Mouse (Mus musculus): ENCODE data around the gene Fopnl.

The Fopnl gene

DNA sequence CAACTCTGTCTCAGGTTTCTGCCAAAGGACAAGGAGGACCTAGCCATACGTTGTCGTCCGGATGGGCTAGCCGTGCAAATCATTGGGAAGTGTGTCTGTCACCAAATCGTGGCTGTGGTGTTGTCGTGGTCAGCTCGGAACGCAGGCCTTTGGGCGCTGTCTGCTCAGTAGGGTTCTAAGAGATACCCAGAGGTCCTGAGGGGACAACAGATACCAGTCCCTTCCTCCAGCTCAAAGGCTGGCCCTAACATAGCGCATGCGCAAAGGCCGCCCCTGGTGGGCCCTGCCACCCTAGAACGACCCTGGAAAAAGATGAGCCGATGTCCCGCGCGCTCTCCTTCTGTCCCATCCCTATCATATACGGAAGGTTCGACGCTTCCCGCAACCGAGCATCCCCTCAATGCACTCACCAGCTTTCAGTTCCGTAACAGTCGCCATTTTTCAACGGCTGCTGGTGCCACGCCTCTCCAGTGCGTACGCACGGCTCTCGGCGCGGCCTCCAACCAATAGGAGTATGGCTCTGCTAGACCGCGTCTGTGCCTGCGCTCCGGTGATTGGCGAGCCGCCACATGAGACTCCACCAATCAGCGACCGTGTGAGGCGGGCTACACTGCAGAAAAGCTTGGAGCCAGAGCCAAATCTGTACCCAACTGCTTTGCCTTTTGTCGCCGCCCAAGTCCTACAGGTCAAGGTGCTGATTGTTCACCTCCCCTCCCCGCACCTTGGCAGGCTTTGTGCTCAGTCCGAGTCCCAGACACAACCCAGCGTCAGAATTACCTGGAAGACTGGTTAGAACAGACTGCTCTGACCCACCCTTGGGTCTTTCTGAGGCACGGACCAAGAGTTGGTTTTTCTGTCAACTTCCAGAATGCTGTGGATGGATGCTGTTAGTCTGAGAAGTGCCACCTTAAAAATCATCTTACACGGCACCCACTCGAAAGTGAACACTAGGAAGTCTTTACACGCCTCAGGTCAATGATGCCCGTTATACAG, at the start of gene Fopnl:
Gene Fopnl (minus strand): TSS at position 522 of the 993 bp plus-strand sequence.
- peak; percentile 97 to 98 for DNase-seq (ENCODE audit: low spot score in 2 of 2)

DNA sequence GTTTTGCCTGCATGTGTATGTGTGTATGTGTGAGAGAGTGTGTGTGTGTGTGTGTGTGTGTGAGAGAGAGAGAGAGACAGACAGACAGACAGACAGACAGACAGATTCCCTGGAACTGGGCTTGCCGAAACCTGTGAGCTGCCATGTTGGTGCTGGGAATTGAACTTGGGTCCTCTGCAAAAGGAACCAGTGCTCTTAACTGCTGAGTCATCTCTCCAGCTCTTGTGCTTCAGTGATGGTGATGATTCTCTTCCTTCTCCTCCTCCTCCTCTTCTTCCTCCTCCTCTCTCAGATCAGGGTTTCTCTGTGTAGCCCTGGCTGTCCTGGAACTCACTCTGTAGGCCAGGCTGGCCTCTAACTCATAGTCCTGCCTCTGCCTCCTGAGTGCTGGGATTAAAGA, 48.8 kb upstream of the Fopnl start:
- DNase-seq (ENCODE audit: low spot score in 2 of 2), result no peak

DNA sequence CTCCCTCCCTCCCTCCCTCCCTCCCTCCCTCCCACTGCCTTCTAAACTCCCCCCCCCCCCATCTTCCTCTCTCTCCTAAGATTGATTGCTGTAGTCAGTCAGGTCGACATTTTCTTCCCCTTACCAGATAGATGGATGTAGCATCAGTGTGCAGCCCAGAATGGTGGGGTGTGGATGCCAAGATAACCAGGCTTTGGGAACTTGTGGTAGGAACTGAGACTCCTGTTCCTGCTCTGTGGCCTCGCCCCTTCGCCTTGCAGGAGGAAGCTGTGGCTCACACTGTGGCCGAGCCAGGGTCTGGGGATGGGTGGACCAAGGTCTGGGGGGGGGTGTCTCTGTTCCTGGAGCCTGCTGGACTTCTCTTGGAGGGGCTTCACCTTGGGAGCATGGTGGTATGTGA, 48.3 kb upstream of the Fopnl start:
- no peak for DNase-seq (ENCODE audit: low spot score in 2 of 2)

DNA sequence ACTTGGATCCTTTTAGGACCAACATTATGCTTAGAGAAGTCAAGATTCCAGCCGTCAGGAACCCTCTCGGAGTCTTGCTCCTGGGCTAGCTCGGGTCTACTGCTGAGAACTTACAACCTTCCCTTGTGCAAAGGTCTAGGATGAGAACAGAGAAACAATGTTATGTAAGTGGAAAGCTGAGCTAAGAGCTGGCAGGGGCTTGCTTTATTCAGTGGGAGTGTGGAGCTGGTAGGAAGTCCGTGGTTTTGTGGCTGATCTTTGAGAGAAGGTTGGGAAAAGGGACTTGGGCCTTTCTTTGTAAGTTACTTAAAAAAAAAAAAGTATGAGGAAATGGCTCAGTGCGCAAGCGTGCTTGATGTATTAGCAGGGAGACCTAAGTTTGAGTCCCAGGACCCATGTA, 46.9 kb upstream of the Fopnl start:
- DNase-seq (ENCODE audit: low spot score in 2 of 2), result no peak

DNA sequence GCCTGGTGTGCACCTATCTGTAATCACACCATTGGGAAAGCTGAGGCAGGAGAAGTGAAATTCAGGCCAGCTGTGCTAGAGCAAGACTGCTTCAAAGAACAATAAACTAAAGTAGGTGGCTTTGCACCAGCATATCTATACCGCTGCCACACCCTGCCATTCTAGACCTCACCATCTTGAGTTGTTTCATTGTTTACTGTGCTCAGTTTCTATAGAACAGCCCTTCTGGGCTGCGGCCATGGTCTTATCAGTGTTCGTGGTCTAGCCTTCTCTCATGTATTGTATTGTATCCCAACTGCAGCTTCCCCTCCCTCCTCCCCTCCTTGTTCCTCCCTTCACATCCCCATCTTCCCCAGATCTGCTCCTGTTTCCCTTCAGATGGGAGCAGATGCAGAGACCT, 46.3 kb upstream of the Fopnl start:
- no peak for DNase-seq (ENCODE audit: low spot score in 2 of 2)

DNA sequence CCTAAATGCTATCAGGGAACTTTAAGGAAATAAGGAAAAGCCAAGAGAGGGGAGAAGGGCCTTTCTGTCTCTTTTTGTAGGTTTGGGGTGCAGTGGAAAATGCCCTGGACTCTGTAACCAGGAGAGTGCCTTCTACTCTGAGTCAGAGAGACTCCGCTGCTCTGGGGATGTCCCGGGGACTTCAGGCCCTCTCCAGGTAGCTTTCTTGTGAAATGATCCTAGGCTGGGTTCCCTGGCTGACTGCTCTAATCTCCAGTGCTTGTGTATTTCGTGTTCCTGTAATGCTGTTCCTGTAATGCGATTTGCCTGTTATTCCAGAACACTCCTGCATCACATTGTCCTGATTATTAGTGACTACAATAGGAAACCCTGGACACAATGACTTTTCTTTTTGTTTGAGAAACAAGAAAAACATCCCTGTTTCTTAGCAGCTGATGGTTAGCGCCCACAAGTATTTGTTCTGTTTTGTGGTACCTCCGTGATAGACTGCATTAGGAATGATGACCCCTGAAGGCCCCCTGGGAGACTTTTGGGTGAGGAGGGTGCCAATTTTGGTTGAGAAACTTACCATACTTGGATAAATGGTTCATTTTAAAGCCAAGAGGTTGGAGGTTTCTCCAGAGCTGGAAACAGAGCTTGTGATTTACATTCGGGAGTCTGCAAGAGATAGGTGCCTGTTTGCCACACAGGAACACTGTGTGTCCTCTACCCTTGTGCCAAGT, 45.1 kb upstream of the Fopnl start:
- DNase-seq (ENCODE audit: low spot score in 2 of 2), result no peak

DNA sequence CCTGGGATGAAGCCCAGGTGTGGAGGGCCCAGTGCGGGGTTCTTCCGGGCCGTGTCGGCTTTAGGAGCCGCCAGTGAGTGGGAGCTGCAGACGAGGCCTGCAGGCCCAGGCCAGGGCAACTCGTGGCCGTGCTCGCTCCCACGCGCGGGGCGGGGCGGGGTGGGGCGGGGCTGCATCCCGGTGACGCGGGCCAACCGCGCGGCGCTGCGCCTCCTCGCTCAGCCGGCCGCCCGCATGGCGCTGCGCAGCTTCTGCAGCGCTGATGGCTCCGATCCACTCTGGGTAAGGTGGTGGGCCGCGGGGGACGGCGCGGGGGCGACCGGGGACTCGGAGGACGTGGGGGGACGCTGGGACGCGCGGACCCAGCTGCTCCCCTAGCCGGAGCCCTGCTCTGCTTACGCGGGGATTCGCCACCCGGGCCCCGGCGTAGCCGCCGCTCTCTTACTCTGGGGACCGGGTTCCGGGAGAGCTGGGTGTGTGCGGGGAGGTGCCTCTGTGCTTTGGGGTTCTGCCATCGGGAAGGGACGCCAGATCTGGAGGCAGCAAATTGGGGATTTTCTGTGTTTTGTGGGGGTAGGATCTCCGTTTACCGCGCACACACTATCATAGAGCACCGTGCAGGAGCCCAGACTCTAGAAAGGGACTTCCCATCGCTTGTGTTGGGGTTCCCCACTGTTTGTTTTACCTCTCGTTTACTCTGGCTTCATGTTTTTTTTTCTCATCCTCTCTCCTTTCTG, 44.3 kb upstream of the Fopnl start, which contains the start of gene Abcc1:
Gene Abcc1 (plus strand): TSS at position 197 of the 737 bp plus-strand sequence.
- DNase-seq (ENCODE audit: low spot score in 2 of 2), result peak; percentile 66 to 74

DNA sequence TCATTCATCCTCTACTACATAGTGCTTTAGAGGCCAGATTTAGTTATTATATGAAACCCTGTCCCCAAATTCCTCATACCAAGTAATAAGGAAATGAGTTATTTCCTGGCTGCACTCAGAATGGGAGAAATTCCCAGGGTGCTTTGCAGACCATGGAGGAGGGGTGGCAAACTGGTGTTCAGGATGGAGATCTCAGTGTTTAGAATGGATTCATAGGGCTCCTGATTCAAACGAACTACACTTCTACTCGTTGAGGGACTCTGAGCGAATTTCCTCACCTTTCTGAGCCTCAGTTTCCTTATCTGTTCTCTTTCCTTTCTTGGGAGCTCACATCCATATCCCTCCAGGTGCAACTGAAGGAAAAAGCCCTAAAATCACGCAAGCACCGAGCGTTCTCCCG, 43.7 kb upstream of the Fopnl start:
- DNase-seq (ENCODE audit: low spot score in 2 of 2), result no peak

DNA sequence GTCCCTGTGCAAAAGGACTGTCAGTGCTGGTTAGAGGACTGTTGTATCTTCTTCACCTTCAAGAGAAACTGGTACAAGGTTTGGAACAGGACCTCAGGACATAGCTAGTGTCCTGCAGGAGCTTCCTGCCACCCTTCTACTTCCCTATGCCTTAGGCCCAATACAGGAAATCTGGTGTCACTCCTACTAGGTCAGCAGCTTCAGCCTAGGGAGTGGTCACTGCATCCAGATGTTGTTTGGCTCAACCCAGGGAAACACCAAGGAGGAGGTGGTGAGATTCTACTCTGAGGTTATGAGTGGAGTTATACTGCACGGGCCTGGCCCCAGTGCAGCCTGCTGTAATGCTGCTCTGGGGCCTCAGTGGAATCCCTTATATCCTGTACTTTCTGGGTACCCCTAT, 41.3 kb upstream of the Fopnl start:
- no peak for DNase-seq (ENCODE audit: low spot score in 2 of 2)

DNA sequence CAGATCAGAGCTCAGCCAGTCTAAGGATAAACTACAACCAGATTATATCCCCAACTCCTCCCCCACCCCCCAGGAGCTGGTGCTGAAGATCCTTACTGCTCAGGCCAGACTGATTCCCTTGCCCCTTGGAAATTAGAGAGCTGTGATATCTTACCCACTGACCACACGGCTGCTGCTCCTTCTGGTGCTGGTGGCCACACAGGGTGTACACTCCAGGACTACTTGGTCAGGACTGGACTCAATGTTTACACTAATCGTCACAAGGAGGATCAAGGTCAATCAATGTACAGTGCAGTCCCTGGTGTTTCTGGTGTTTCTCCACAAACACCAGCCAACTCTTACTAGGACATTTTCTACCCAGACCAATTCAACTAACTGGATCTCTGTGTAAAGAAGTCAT, 40.7 kb upstream of the Fopnl start:
- DNase-seq (ENCODE audit: low spot score in 2 of 2), result no peak

DNA sequence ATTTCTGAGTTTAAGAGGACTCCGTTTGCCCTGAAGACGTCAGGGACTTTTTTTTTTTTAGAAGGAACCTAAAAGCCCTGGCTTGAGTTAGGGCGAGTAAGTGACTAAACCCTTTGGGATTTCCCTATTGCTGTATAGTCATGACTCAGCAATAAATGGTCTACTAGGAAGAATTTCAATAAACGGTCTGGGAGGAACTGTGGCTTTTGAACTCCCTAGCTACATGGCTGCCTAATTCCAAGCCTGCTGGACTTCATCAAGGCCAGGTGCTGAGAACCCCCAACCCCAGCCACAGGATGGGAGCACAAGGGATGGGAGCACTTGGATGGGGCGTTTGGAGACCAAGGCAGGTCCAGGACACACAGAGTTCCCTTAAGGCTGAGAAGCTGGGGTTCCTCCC, 35.5 kb upstream of the Fopnl start:
- no peak for DNase-seq (ENCODE audit: low spot score in 2 of 2)

DNA sequence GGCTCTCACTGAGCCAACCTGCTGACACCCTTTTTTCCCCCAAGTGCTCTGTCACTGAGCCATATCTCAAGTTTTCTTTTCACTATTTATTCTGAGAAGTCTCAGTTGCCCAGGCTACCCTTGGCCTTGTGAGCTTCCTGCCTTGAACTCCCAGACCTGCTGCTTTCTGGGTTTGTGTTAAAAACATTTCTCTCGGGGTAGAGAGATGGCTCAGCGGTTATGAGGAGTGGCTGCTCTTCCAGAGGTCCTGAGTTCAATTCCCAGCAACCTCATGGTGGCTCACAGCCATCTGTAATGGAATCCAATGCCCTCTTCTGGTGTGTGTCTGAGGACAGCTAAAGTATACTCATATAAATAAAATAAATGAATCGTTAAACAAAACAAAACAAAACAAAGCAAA, 35.0 kb upstream of the Fopnl start:
- DNase-seq (ENCODE audit: low spot score in 2 of 2), result no peak

DNA sequence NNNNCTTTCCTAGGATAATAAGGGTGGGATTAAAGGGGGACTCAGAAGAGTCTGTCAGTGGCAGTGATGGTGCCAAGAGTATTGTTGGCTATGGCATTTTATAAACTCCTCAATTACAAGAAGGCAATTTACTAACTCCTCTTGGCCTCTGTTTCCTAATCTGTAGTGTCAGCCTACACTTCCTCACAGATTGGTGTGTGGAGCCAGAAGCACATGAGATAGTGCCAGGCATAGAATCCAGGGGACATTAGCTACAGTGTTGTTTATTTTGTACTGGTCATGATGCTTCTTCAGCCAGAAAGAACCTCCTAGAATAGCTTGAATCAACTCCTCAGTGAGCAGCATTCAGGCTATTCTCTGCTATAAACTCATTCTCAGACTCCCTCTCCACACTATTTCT, 34.4 kb upstream of the Fopnl start:
- no peak for DNase-seq (ENCODE audit: low spot score in 2 of 2)

DNA sequence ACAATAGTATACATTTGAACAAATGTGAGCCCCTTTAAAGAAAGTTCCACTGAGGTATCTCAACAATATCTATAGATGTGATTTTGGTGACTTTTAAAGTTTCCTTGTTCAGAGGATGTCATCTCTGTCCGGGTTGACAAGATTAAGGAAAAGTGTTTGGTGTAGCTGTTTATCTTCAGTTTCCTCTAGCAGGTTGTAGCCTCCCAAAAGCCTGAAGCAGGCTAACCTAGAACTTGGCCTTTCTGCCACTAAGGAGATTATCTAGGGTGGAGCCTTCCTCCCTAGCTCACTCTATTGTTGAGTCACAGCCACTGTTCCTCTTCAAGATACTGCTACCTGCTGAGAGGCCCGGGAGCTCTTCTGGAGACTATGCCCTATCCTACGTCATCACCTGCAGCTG, 27.8 kb upstream of the Fopnl start:
- peak in 1 of 2 experiments; percentile 1 for DNase-seq (ENCODE audit: low spot score in 2 of 2)

DNA sequence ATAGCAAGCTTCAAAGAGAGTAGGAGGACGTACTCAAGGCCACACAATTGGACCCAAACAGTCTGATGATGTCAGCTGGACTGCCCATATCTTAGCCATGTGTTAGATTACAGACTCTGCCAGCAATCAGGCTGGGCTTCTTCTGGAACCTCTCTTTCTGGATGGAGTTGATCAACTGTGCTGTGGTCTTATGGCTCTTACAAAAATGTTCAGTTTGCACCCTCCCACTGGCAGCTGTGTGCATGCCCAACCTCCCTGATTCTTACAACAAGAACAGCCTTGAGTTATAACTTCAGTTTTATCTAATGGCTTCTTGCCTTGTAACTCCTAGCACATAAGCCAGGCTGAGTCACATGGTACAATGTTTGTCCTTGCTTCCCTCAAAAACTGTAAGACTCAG, 11.0 kb upstream of the Fopnl start:
- DNase-seq (ENCODE audit: low spot score in 2 of 2), result no peak

DNA sequence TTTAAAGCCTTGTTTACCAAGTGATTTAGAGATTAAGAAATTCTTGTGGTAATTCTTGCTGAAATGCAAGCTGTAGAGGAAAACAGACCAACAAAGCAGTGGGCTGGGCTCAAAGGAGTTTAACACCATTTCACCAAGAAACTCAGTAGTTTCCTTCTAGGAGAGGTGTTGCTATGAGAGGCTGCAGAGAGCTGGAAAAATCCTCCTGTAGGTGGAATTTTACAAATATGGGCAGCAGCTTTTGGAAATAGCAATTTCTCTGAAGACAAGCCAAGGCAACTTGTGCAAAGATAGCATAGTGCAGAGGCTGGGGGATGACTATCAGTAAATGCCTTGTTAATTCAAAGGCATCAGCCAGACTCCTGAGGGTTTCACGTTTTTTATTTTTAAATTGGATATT, 3.3 kb upstream of the Fopnl start:
- no peak for DNase-seq (ENCODE audit: low spot score in 2 of 2)

DNA sequence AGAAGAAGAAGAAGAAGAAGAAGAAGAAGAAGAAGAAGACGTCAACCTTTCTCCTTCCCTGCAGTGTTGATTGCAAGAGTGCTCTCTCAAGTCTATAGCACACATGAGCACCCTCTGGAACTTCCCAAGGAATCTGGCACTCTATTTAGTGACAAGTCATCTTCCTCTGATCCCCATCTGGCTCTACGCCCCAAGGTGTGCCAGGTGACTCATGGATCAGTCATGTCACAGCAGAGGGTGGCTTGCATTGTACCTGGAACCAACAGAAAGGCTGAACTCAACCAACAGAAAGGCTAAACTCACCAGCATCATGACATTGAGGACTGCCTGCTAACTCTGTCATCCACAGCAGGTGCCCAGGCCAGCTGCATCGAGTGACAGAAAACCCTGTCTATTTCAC, 2.5 kb upstream of the Fopnl start:
- no peak for DNase-seq (ENCODE audit: low spot score in 2 of 2)

DNA sequence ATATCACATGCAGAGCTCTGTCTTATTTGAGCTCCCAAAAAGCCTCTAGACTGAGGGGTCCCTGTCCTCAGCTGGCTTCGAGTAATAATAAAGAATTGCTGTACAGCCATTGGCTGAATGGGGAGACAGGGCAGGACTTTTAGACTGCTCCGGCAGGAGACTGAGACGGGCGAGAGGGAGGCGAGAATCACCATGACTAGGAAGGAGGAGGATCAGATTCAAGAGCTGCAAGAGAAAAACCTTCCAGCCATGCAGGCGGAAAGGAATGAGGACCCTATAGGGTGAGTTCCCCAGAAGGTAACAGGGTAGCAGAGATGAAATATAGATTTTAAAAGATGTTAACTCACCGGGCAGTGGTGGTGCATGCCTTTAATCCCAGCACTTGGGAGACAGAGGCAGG, 4.3 kb downstream of the Fopnl start:
- no peak for DNase-seq (ENCODE audit: low spot score in 2 of 2)

DNA sequence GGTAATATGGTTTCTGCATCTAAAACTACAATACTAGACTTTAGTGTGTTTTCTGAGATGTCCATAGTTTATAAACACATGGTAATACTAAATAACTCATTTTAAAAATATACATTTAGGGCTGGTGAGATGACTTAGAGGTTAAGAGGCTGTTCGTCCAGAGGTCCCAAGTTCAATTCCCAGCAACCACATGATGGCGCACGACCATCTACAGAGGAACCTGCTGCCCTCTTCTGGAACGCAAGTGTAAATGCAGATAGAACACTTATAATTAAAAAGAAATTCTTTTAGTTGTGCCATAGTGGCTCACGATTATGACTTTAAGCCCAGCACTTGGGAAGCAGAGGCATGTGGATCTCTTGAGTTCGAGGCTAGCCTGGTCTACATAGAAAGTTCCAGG, 5.8 kb downstream of the Fopnl start:
- DNase-seq (ENCODE audit: low spot score in 2 of 2), result no peak

DNA sequence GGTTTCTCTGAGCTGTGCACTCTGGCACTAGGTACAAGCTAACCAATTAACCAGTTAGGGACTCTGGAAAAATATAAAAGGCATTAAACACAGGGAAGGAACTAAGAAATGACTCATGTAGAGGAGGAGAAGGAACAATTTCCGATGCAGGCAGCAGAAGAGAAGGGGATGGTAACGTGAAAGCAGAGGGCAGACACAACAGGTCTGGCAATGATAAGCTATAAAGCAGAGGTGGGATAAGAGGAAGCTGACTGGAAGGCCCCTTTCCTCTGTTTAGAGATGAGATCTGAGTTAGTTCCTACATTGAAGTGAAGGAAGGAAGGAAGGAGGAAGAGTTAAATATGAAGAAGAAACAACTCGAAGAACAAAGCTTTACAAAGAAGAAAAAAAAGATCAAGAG, 7.4 kb downstream of the Fopnl start:
- DNase-seq (ENCODE audit: low spot score in 2 of 2), result no peak

DNA sequence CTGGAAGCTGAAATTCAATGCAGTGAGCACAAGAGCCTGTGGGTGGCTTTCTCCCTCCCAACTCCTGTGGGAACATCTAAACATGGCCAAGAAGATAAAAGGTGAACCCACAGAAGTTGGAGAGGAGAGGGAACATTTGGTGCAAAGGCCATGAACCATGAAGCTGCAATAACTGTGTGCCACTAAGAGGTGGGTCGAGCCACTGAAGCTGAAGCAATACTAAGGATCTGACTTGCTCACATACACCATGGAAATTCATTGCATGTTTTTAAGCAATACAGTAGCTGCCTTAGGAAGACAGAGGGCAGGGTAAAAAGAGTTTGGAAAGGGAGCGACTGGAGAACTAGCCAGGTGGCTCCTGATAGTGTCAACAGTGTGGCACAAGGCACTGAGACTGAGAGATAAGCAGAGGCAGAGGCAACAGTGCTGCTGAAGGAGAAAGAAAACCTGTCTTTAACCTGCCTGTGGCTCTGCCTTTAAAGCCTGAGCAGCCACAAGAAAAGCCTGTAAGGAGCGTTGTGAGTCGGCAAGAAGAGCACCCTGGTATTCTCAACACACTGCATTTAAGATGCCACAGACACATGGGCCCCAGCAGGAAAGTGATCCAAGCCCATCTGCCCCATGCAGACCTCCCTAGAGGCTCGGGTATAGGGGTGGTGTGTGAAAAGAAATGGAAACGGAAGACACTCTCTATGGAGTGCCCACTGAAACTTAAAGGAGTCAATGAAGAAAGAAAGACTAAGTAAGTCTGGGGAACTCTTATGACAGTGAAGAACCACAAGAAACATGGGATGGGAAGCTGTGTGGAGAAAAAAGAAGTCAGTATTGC, 8.7 kb downstream of the Fopnl start:
- no peak for DNase-seq (ENCODE audit: low spot score in 2 of 2)
